Mouse (Mus musculus): ENCODE measurements around the gene Tnfaip6.
A peak's percentile ranks its signal among the peaks of the same experiment; 100 is the strongest.

Gene Tnfaip6

DNA sequence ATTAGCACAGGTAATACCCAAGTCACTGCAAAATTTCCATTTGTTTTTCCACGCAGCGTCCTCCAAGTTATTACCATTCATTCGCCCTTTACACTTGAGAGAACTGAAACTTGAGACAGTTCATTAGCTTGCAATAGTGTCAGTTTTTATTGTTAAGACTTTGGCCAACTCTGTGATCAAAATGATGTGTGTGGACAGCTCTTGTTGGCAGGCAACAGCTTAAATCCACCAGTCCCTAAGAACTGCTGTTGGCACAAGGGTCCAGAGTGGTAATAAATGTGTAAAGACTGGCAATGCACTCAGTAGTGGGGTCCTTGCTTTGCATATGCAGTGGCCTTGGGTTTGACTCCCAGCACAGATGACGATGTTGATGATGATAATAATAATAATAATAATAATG lies 14.5 kb downstream of the Tnfaip6 start:
- DNase-seq (ENCODE audit: low spot score in 2 of 2) = no peak

- no peak for DNase-seq (ENCODE audit: low spot score in 2 of 2)
Measured at GRCm38 (mm10) chr2:52053502-52053901, 15.7 kb downstream of the Tnfaip6 start.

GRCm38 (mm10) chr2:52055616-52056015 lies 17.8 kb downstream of the Tnfaip6 start:
- no peak for DNase-seq (ENCODE audit: low spot score in 2 of 2)

GRCm38 (mm10) chr2:52057099-52057498 lies 19.3 kb downstream of the Tnfaip6 start:
- DNase-seq (ENCODE audit: low spot score in 2 of 2) = no peak

DNA sequence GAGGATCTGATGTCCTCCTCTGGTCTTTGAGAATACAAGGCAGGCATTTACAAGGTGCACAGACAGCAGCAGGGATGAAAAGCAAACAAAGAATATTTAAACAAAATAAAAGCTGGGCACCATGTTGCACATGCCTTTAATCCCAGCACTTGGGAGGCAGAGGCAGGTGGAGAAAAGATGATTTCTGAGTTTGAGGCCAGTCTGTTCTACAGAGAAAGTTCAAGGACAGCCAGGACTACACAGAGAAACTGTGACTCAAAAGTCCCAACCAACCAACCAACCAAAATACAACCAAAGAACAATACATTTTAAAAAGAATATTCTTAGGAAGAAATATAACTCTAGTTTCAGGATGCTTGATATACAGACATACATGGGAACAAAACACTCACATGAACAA lies 19.9 kb downstream of the Tnfaip6 start:
- DNase-seq (ENCODE audit: low spot score in 2 of 2) = no peak

GRCm38 (mm10) chr2:52068641-52069040 lies 30.8 kb downstream of the Tnfaip6 start:
- DNase-seq (ENCODE audit: low spot score in 2 of 2) = no peak

DNA sequence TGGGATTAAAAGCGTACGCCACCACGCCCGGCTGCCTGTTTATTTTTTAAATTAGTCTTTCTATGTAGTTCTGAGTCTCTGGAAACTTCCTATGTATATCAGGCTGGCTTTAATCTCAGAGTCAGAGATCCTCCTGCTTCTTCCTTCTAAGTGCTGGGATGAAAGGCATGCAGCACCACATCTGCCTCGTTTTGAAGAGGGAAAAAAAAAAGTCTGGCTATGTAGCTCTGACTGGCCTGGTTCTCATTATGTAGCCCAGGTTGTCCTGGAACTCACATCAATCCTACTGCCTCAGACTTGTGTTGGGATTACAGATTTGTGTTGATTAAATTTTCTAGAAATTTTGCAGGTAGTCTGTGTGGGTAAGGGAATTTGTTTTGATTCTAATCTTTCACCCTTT lies 33.0 kb downstream of the Tnfaip6 start:
- DNase-seq (ENCODE audit: low spot score in 2 of 2) = no peak

DNA sequence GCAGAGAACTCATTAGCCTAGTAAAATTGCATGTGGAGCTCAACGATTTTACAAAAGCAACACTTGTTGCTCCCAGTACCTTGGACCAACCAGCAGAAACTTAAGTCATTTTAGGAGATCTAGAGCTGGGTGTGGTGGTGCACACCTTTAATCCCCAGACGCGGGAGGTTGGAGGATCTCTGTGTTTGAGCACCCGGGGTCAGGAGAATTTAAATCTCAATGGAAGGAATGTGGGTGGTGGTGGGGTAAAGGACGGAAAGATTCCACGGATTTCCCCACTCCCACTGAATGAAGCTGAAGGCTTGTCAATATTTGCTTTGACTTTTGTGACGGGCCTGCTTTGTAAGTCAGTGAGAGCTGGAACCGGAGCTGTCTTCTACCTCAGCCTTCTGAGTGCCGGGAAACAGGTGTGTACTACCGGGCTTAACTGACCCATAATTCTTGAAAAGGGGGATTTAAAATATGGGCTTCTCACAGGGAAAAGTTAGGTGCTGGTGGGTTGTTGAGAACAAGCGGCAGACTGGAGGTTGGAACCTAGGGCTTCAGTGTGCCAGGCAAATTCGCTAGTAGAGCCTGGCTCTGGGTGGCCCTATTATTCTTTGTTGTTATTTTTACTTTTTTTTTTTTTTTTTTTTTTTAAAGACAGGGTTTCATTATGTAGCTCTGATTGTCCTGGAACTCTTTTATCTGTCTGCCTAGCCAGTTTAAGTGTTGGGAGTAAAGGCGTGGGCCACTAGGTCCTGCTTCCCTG lies 33.6 kb downstream of the Tnfaip6 start:
- no peak for DNase-seq (ENCODE audit: low spot score in 2 of 2)

GRCm38 (mm10) chr2:52072065-52072490 lies 34.3 kb downstream of the Tnfaip6 start:
- DNase-seq (ENCODE audit: low spot score in 2 of 2) = no peak

GRCm38 (mm10) chr2:52072491-52073140 lies 34.8 kb downstream of the Tnfaip6 start, which contains the start of gene Rif1:
Gene Rif1 (plus strand): TSS chr2:52072832.
- DNase-seq (ENCODE audit: low spot score in 2 of 2) = peak; percentile 74 to 78

GRCm38 (mm10) chr2:52073141-52073904 lies 35.5 kb downstream of the Tnfaip6 start:
- peak; percentile 20 to 26 for DNase-seq (ENCODE audit: low spot score in 2 of 2)

DNA sequence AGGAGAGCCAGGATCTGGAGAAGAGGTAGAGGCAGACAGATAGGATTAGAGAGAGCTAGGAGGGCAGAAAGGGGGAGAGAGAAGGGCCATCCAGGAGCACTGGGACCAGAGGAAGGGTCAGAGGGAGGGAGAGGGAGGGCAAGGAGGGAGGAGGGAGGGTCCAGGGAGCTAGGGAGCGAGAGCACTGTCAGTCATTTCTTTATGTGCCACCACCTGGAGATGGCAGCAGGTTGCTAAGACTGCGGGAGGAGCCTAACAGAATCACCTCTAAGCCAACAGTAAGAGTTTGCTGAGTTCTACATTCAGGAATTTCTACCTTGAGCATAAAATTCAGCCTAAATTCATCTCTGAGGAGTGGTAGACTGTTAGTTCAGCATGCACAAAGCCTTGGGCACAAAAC lies 40.9 kb downstream of the Tnfaip6 start:
- DNase-seq (ENCODE audit: low spot score in 2 of 2) = no peak

DNA sequence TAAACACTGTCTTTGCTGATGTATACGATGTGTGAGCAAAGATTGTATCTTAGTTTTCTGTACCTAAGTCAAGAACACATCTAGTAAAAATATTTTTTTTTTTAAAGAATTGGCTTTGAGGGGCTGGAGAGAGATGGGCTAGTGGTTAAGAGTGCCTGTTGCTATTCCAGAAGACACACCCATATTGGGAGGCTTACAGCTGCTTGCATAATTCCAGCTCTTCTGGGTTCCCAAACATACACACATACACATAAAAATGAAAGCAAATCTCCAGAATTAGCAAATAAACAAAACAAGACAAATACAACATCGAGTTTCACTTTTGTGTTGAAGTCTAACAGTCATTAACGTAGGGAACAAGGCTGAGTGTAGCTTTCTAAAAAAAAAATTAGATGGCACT lies 46.2 kb downstream of the Tnfaip6 start:
- no peak for DNase-seq (ENCODE audit: low spot score in 2 of 2)

DNA sequence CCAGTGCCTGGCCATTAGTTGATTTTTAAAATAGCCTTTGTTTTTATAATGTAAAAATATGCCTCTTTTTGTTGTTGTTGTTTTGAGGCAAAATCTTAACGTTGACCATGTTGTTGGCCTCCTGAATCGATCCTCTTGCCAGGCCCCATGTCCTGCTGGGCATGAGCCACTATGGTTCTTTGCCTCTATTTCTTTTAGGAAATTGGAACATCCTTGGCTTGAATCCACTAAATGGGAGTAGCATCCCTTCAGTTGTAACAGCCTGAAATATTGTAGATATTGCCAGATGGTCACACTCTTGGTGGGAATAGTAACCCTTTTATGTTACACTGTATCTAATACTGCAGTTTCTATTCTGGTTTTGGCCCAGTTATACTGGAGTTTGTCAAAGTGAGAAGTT lies 46.8 kb downstream of the Tnfaip6 start:
- no peak for DNase-seq (ENCODE audit: low spot score in 2 of 2)
